8 mouse cellular contexts compared by ENCODE assay signal in genomic region chrX:135975226-135975552, GRCm38 (mm10). TPM values are rescaled to one million over a fixed set of nuclear protein-coding genes. Genes with fewer than 3 reads are reported as not detected.
DNase-seq lines count a peak whose midpoint lies in the region; ATAC-seq and TF ChIP-seq lines count a peak whose summit lies in the region.

No protein-coding gene starts in this region.

- H3K27ac ChIP-seq in kidney, adult 2 months (ENCODE audit: insufficient read depth, low read depth, low read length) = no peak overlapping the region
- no peak overlapping the region for H3K27ac ChIP-seq in kidney, embryonic 14.5 days (ENCODE audit: low read depth, low read length)
- no peak overlapping the region for H3K27ac ChIP-seq in limb, embryonic 11.5 days (replicated peaks; ENCODE audit: low read depth, low read length)
- no peak overlapping the region for H3K27ac ChIP-seq in stomach, embryonic 16.5 days (ENCODE audit: low read length)

- no peaks in the 10 kb centered on the region for H3K27me3 ChIP-seq in kidney, adult 2 months (replicated peaks; ENCODE audit: control insufficient read depth, insufficient read depth, low read length)
- H3K27me3 ChIP-seq in kidney, embryonic 14.5 days (ENCODE audit: control insufficient read depth, insufficient read depth, low read length) = no peaks in the 10 kb centered on the region
- H3K27me3 ChIP-seq in limb, embryonic 11.5 days (ENCODE audit: control insufficient read depth, insufficient read depth, low read length) = no peaks in the 10 kb centered on the region
- H3K27me3 ChIP-seq in stomach, embryonic 16.5 days (ENCODE audit: control insufficient read depth, insufficient read depth, low read length) = no peaks in the 10 kb centered on the region

- TF ChIP-seq POLR2A in kidney, adult 2 months (IDR thresholded peaks at IDR 0.05; ENCODE audit: low read depth, low read length) = no peak

- H3K4me2 ChIP-seq in kidney, embryonic 14.5 days (replicated peaks; ENCODE audit: low read depth, low read length) = no peak overlapping the region
- no peak overlapping the region for H3K4me2 ChIP-seq in limb, embryonic 11.5 days (ENCODE audit: low read depth, severe bottlenecking)
- 0 out of 2 replicates have a peak overlapping the region, but pooled peaks have one; percentile 12 for H3K4me2 ChIP-seq in stomach, embryonic 16.5 days (ENCODE audit: low read depth, low read length)

- H3K36me3 ChIP-seq in kidney, adult 2 months (ENCODE audit: control insufficient read depth, insufficient read depth, low read length) = no peaks in the 10 kb centered on the region
- H3K36me3 ChIP-seq in kidney, embryonic 14.5 days (ENCODE audit: control insufficient read depth, insufficient read depth, low read length) = no peaks in the 10 kb centered on the region
- H3K36me3 ChIP-seq in limb, embryonic 11.5 days (ENCODE audit: control insufficient read depth, insufficient read depth, low read length) = no peaks in the 10 kb centered on the region
- H3K36me3 ChIP-seq in stomach, embryonic 16.5 days (ENCODE audit: control insufficient read depth, insufficient read depth, low read length) = no peaks in the 10 kb centered on the region

- 14% methylated on average over 8 of the region's 8 CpGs for WGBS in kidney, adult 2 months
- 32% methylated on average over 8 of the region's 8 CpGs for WGBS in kidney, embryonic 14.5 days
- 24% methylated on average over 8 of the region's 8 CpGs for WGBS in limb, embryonic 11.5 days
- 22% methylated on average over 8 of the region's 8 CpGs for WGBS in stomach, embryonic 16.5 days

- no peak overlapping the region for H3K4me3 ChIP-seq in kidney, adult 2 months (ENCODE audit: insufficient read depth, low read depth, low read length)
- no peak overlapping the region for H3K4me3 ChIP-seq in kidney, embryonic 14.5 days (ENCODE audit: low read length)
- no peak overlapping the region for H3K4me3 ChIP-seq in limb, embryonic 11.5 days (ENCODE audit: low read depth, low read length)
- no peak overlapping the region for H3K4me3 ChIP-seq in stomach, embryonic 16.5 days (replicated peaks; ENCODE audit: low read length)

- no peaks in the 10 kb centered on the region for H3K9me3 ChIP-seq in kidney, embryonic 14.5 days (ENCODE audit: control insufficient read depth, low read length)
- H3K9me3 ChIP-seq in limb, embryonic 11.5 days (ENCODE audit: control insufficient read depth, low read length) = no peaks in the 10 kb centered on the region
- no peaks in the 10 kb centered on the region for H3K9me3 ChIP-seq in stomach, embryonic 16.5 days (replicated peaks; ENCODE audit: control insufficient read depth, low read length)

- no peak for ATAC-seq in kidney, embryonic 14.5 days (ENCODE audit: low FRiP score, low TSS enrichment)
- peak; percentile 84 for ATAC-seq in inflammation-experienced regulatory T-cells, adult 6 months
- no peak for ATAC-seq in limb, embryonic 11.5 days (ENCODE audit: insufficient number of reproducible peaks, low FRiP score, low TSS enrichment, low read depth)
- no peak for ATAC-seq in stomach, embryonic 16.5 days (ENCODE audit: insufficient read depth, low FRiP score)

- H3K9ac ChIP-seq in kidney, embryonic 14.5 days (ENCODE audit: low read depth, low read length) = no peak overlapping the region
- H3K9ac ChIP-seq in limb, embryonic 11.5 days (ENCODE audit: low read length) = no peak overlapping the region
- H3K9ac ChIP-seq in stomach, embryonic 16.5 days (ENCODE audit: low read length) = no peak overlapping the region

- H3K4me1 ChIP-seq in kidney, adult 2 months (ENCODE audit: control insufficient read depth, insufficient read depth, low read length) = no peaks in the 10 kb centered on the region
- H3K4me1 ChIP-seq in kidney, embryonic 14.5 days (ENCODE audit: control insufficient read depth, insufficient read depth, low read length) = no peaks in the 10 kb centered on the region
- no peaks in the 10 kb centered on the region for H3K4me1 ChIP-seq in limb, embryonic 11.5 days (ENCODE audit: control insufficient read depth, insufficient read depth, low read length)
- no peaks in the 10 kb centered on the region for H3K4me1 ChIP-seq in stomach, embryonic 16.5 days (ENCODE audit: control insufficient read depth, insufficient read depth, low read length)

- TF ChIP-seq CTCF in kidney, adult 2 months (conservative IDR thresholded peaks at IDR 0.05; ENCODE audit: insufficient read depth, insufficient read length, low read depth, low read length) = peak; percentile 47

- peak; percentile 63 for DNase-seq in kidney, adult 2 months
- DNase-seq in cerebellum, adult 9-10 months = peak; percentile 87
- peak; percentile 77 to 80 for DNase-seq in frontal cortex, postnatal 25 days (ENCODE audit: low spot score in 2 of 2)
- peak; percentile 83 for DNase-seq in limb, embryonic 11.5 days (ENCODE audit: low spot score)
- DNase-seq in neural tube, embryonic 10.5 days (ENCODE audit: extremely low spot score, low spot score) = peak; percentile 57

RNA-seq across cellular contexts. Expression of gene Arxes2, which starts 18.4 kb away (rescaled TPM):
- polyA plus RNA-seq in kidney, adult 2 months (2012; rRNA removed) = 5.1 and 6.3 TPM in 2 replicates
- polyA plus RNA-seq in kidney, embryonic 14.5 days (2014; fragmentation: Nextera tagmentation; extraction: Ambion mirVana) = 82.0 and 82.5 TPM in 2 replicates
- polyA plus RNA-seq in inflammation-experienced regulatory T-cells, adult 6 months (2017; shearing (Covaris generic)) = 1 to 10 TPM; 5.5 to 8.4 (median 6.0) TPM
- 101 and 102 TPM in 2 replicates for polyA plus RNA-seq in limb, embryonic 11.5 days (2014; fragmentation: Nextera tagmentation; extraction: Ambion mirVana)
- 45.1 and 55.0 TPM in 2 replicates for polyA plus RNA-seq in stomach, embryonic 16.5 days (2015; fragmentation: Nextera tagmentation; extraction: Ambion mirVana)

RNA-seq across cellular contexts. Expression of gene Arxes1, which starts 58.0 kb away (rescaled TPM):
- 0.53 and 1.3 TPM in 2 replicates for polyA plus RNA-seq in kidney, adult 2 months (2012; rRNA removed)
- 41.3 and 44.6 TPM in 2 replicates for polyA plus RNA-seq in kidney, embryonic 14.5 days (2014; fragmentation: Nextera tagmentation; extraction: Ambion mirVana)
- polyA plus RNA-seq in inflammation-experienced regulatory T-cells, adult 6 months (2017; shearing (Covaris generic)) = not detected
- polyA plus RNA-seq in limb, embryonic 11.5 days (2014; fragmentation: Nextera tagmentation; extraction: Ambion mirVana) = 47.7 and 52.3 TPM in 2 replicates
- polyA plus RNA-seq in stomach, embryonic 16.5 days (2015; fragmentation: Nextera tagmentation; extraction: Ambion mirVana) = 22.1 and 26.9 TPM in 2 replicates

Comparison
In these comparisons a context has a peak if more than half of its experiments do, and no peak if none do; other contexts are left out.
1. RNA of gene Arxes1, which starts 58.0 kb away (polyA plus RNA-seq): 47.7 to 52.3 TPM in limb, embryonic 11.5 days, 41.3 to 44.6 TPM in kidney, embryonic 14.5 days and 22.1 to 26.9 TPM in stomach, embryonic 16.5 days; 0.53 to 1.3 TPM in kidney, adult 2 months and not detected in inflammation-experienced regulatory T-cells, adult 6 months; every median in the first group is over 10 times any median in the second.
2. Peak in every context shown above with its lines, with median percentiles within 50 percentile points of each other: DNase-seq.